Mouse (Mus musculus) heart, postnatal 0 days (tissue): Measurements from ENCODE around the gene Ell. TPM values are rescaled to one million over a fixed set of nuclear protein-coding genes. Genes with fewer than 3 reads are reported as not detected.
"Not testable (repeated sequence)": the region's sequence is repeated elsewhere in the genome, so short reads cannot be mapped to it uniquely, and the experiment has no call there.

Experiments used
- ATAC-seq: fragments of 200-750 bp; cut with Nextera tagmentation; 2 replicates; pipeline ENCODE4 v1.8.0; 2017; ENCODE audit warnings: low read depth, moderate number of reproducible peaks, moderate library complexity; ENCODE audit not compliant: insufficient read depth
- DNase-seq: peaks from one replicate; pipeline ENCODE4 v3.0.0-alpha.2; 2016; ENCODE audit warnings: low spot score
- H3K27ac ChIP-seq: fragments of 300-500 bp; sonication (generic); 2 replicates; pipeline ENCODE4 v1.5.1; 2014; ENCODE audit warnings: low read depth, mild to moderate bottlenecking
- H3K27me3 ChIP-seq: fragments of 300-500 bp; sonication (generic); 2 replicates; pipeline ENCODE4 v1.6.1; 2014; ENCODE audit warnings: low read length, mixed read lengths; ENCODE audit not compliant: control insufficient read depth, insufficient read depth
- H3K36me3 ChIP-seq: fragments of 300-500 bp; sonication (generic); replicated peaks from 2 replicates; pipeline ENCODE4 v1.6.1; 2014; ENCODE audit warnings: low read length, mixed read lengths; ENCODE audit not compliant: control insufficient read depth, insufficient read depth
- H3K4me1 ChIP-seq: fragments of 300-500 bp; sonication (generic); 2 replicates; pipeline ENCODE4 v1.6.1; 2014; ENCODE audit warnings: antibody characterized with exemption; ENCODE audit not compliant: control insufficient read depth, insufficient read depth
- H3K4me2 ChIP-seq: fragments of 300-500 bp; sonication (generic); 2 replicates; pipeline ENCODE4 v1.6.1; 2014; ENCODE audit warnings: low read depth, mild to moderate bottlenecking, low read length, moderate library complexity
- H3K4me3 ChIP-seq: fragments of 300-500 bp; sonication (generic); 2 replicates; pipeline ENCODE4 v1.5.1; 2014; ENCODE audit warnings: low read depth, low read length
- H3K9ac ChIP-seq: fragments of 300-500 bp; sonication (generic); replicated peaks from 2 replicates; pipeline ENCODE4 v1.6.1; 2014; ENCODE audit warnings: low read depth, low read length, mixed read lengths
- H3K9me3 ChIP-seq: fragments of 300-500 bp; sonication (generic); replicated peaks from 2 replicates; pipeline ENCODE4 v1.6.1; 2016; ENCODE audit warnings: low read length; ENCODE audit not compliant: control insufficient read depth
- CTCF ChIP-seq: IDR thresholded peaks from 2 replicates; pipeline ENCODE4 v1.5.1; 2016; ENCODE audit warnings: antibody characterized with exemption, control low read depth, low read depth
- EP300 ChIP-seq: IDR thresholded peaks from 2 replicates; pipeline ENCODE4 v1.6.1; 2016; ENCODE audit warnings: antibody characterized with exemption, low read depth
- WGBS: fragments of 180-500 bp; shearing (Covaris S2); extraction: QIAGEN DNeasy Blood & Tissue Kit; methylation state at CpG from one replicate; pipeline ENCODE4 v1.1.7; 2014; 5-methylcytosine and 5-hydroxymethylcytosine counted together
- polyA plus RNA-seq: library from polyadenylated mRNA; unstranded; fragments of >200 nt; fragmentation: Nextera tagmentation; extraction: Ambion mirVana; gene quantifications from 2 replicates; pipeline ENCODE4 v1.2.1, GENCODE M21; 2015
- total RNA-seq: library from RNA; depleted of rRNA; stranded (reverse); fragments of >200 nt; gene quantifications from 2 replicates; pipeline ENCODE4 v1.2.3, GENCODE M21; 2014; ENCODE audit warnings: low replicate concordance

The Ell gene
- total and polyA plus RNA-seq, 2 experiments from 2014 or later, result 7.3 to 9.1 TPM

GRCm38 (mm10) chr8:70510228-70510915, 28.9 kb upstream of the Ell start, which contains the start of gene Uba52:
Uba52 (minus strand) TSS chr8:70510801.
- H3K4me3 ChIP-seq, result peak within 1 kb of the TSS; percentile 76
- peaks cover 22% of the 10 kb centered on the region for H3K4me1 ChIP-seq
- DNase-seq (peak; percentile 97), ATAC-seq (peak; percentile 88)
- peak within 1 kb of the TSS; percentile 87 for H3K9ac ChIP-seq
- peaks cover 31% of the 10 kb centered on the region for H3K36me3 ChIP-seq
- peak within 1 kb of the TSS; percentile 96 for H3K27ac ChIP-seq
- WGBS, result 1% methylated on average over 74 of the region's 74 CpGs
- 0 out of 2 replicates have a peak, but pooled peaks have one; percentile 16 for TF ChIP-seq EP300
- TF ChIP-seq CTCF, result no peak
- H3K9me3 ChIP-seq, result no peaks in the 10 kb centered on the region
- no peaks in the 10 kb centered on the region for H3K27me3 ChIP-seq
- H3K4me2 ChIP-seq, result peak within 1 kb of the TSS; percentile 99

DNA sequence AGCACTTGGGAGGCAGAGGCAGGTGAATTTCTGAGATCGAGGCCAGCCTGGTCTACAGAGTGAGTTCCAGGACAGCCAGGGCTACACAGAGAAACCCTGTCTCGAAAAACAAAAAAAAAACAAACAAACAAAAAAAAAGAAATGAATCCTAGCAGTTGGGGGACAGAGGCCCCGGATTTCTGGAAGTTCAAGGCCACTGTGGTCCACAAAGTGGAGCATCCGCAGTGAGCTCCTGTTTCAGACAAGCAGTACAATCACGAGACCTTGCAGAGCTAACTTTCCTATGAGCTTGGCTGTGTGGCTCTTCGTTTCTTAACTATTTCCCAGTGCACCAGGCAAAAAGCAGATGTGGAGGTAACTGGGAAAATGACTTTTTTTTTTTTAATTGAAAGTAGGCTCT, 28.1 kb upstream of the Ell start:
- H3K9ac ChIP-seq, H3K27me3 ChIP-seq, H3K9me3 ChIP-seq, DNase-seq, ATAC-seq: not testable (repeated sequence)
- Histone ChIP-seq H3K4me2 (peak overlapping the region; percentile 99), H3K4me3 (peak overlapping the region; percentile 76), H3K36me3 (peaks cover 34% of the 10 kb centered on the region), H3K4me1 (peaks cover 14% of the 10 kb centered on the region), H3K27ac (peak overlapping the region; percentile 96)
- 79% methylated on average over 6 of the region's 6 CpGs for WGBS

DNA sequence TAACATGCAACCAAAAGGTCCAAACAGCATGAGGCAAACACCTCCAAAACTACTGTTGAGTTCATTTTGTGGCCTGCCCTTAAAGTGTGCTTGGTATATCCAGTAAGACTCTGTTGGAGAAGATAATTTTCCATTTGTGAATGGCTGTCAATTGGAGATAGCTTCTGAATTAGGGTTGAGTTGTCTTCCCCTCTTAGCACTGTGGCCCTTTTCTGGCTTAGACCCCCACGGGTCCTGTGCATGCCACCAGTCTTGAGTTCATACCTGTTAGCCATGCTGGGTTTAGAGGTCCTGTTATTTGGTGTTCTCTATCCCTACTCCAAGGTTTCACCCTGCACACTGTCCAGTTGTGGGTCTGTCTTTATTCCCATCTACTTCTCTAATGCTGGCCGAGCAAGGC, 27.5 kb upstream of the Ell start:
- Histone ChIP-seq H3K27me3 (no peaks in the 10 kb centered on the region), H3K4me3 (no peak overlapping the region), H3K27ac (no peak overlapping the region), H3K36me3 (peaks cover 36% of the 10 kb centered on the region), H3K9ac (no peak overlapping the region), H3K9me3 (no peaks in the 10 kb centered on the region), H3K4me2 (no peak overlapping the region), H3K4me1 (peaks cover 14% of the 10 kb centered on the region)
- no peak for ATAC-seq
- WGBS, result 96% methylated on average over 2 of the region's 2 CpGs
- TF ChIP-seq CTCF (no peak), EP300 (no peak)
- DNase-seq, result no peak

- Histone ChIP-seq H3K9me3 (no peaks in the 10 kb centered on the region), H3K4me2 (no peak overlapping the region), H3K4me1 (peaks cover 14% of the 10 kb centered on the region), H3K27ac (no peak overlapping the region), H3K27me3 (no peaks in the 10 kb centered on the region), H3K4me3 (no peak overlapping the region), H3K36me3 (peaks cover 36% of the 10 kb centered on the region), H3K9ac (no peak overlapping the region)
- 94% methylated on average over 11 of the region's 11 CpGs for WGBS
- DNase-seq (no peak), ATAC-seq (no peak)
- TF ChIP-seq EP300 (no peak), CTCF (no peak)
These were observed 26.9 kb upstream of the Ell start for GRCm38 (mm10) chr8:70512253-70512903.

DNA sequence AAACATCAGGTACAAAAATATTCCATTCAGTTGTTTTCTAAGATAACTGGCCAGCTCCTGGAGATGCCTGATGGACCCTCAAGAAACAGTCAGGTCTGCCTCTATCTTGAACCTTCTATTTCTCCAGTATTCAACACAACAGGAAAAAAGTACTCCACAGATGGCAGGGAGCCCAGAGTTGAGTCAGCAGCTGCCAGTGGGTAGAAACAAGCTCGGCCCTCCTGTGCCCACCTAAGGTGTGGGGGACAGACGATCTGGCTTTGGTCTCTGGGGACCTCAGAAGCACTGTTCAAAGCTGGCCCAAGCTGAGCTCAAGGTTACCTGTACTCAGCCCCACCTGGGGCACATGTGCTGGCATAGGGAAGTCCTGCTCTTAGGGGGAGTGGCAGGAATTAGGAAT, 25.8 kb upstream of the Ell start:
- TF ChIP-seq EP300 (no peak), CTCF (no peak)
- H3K36me3 ChIP-seq, result peaks cover 34% of the 10 kb centered on the region
- H3K27me3 ChIP-seq, result no peaks in the 10 kb centered on the region
- WGBS, result 6% methylated on average over 2 of the region's 2 CpGs
- no peak overlapping the region for H3K4me3 ChIP-seq
- no peak for ATAC-seq
- DNase-seq, result no peak
- H3K9me3 ChIP-seq, result no peaks in the 10 kb centered on the region
- H3K4me2 ChIP-seq, result no peak overlapping the region
- peaks cover 14% of the 10 kb centered on the region for H3K4me1 ChIP-seq
- H3K9ac ChIP-seq, result no peak overlapping the region
- no peak overlapping the region for H3K27ac ChIP-seq
